Mouse (Mus musculus) lung, adult 2 months (tissue): ENCODE data around the gene Mitd1.

Experiments
- CTCF ChIP-seq: fragments of 200-500 bp; IDR thresholded peaks from 2 replicates; pipeline ENCODE4 v1.5.1; 2011; ENCODE audit warnings: mild to moderate bottlenecking, low read length, control low read depth; ENCODE audit not compliant: insufficient read depth
- POLR2A ChIP-seq: fragments of 200-500 bp; IDR thresholded peaks from 2 replicates; pipeline ENCODE4 v1.6.1; 2011; ENCODE audit warnings: low read depth, mild to moderate bottlenecking, control low read depth, low read length, borderline replicate concordance; ENCODE audit errors: extremely low read depth

- TF ChIP-seq CTCF (no peak), POLR2A (no peak)
Measured at GRCm38 (mm10) chr1:37873157-37873556, 17.1 kb downstream of the Mitd1 start.
